Mouse (Mus musculus): ENCODE results near the gene Mtrf1l.

DNA sequence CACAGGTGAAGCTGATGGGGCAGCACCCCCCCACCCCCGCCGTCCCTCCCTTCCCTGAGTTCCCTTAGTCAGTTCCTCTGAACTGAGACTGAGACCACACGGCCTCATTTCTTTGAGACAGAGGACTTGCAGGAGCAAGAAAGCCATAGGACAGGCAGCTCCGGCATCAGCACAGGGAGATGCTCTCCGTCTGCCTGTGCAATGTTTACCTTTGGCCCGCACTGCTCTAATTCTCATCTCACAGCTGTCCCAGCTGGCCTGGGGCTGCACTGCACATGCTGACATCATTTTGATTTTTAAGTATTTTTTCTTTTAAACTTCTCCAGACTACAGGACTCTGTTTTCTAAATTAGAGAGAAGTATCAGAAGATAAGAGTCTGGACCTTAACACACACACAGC lies 20.8 kb downstream of the Mtrf1l start:
- no peak for TF ChIP-seq CTCF (IDR thresholded peaks at IDR 0.05)
- no peak for TF ChIP-seq POLR2A (IDR thresholded peaks at IDR 0.05; ENCODE audit: insufficient read depth, low read depth, low read length)
- TF ChIP-seq EP300 (IDR thresholded peaks at IDR 0.05; ENCODE audit: insufficient read depth, low read depth, low read length), result no peak
